Mouse (Mus musculus) ovary, postnatal 36 days (tissue): Measurements from ENCODE around the gene Pknox2.

ENCODE experiments used
- DNase-seq: peaks from one replicate; pipeline ENCODE4 v3.0.0; 2022; ENCODE audit warnings: low spot score, mixed read lengths

The Pknox2 gene

DNA sequence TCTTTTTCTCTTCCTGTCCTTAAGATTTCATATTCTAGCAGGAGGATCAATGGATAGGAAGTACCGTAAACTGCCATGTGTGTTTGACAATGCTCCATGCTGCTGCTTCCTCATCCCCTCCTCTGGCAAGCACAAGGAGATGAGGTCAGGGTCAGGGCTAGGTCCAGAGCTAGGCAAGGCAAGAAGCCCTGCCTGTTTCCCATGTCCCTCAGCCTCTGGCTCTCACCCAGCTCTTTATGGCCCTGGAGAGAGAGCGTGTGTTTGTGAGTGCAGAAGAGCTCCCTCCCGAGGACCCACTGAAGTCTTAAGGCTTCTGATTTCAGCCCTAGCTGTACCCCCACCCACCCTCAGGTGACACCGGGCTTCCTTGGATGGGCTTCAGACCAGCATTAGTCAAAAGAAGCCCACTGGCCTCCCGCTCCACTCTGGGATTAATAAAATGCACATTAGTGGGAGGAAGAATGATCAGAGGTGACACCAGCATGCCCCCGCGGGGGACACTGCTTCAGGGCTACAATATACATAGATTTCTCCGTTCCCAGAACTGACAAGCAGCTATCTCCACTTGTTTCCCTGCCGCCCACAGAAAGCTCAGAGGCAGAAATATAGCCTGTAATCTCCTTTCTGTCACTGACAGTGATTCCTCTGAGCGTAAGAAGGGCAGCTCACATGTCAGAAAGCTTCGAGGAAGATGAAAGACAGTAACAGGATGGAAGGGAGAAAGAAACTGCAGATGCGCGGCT is 156.4 kb downstream of the Pknox2 start:
- peak; percentile 24 for DNase-seq

DNA sequence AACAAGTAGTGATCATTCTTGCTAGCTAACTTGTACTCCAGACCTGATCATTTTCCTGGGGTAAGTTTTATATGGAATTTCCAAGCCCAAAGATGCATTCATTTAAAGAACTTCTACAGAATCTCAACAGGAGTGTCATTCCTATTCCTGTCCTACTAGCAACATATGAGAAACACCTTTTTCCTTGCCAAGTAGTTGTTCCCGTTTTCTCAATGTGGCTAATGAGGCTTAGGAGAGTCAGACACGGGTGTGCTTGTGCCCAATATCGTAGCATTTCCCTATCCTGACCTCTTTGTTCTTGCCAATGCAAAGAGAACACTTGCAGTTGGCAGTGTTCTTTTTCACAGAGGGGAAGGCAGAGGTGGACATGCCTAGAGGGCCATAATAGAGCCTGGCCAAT is 157.2 kb downstream of the Pknox2 start:
- no peak for DNase-seq

DNA sequence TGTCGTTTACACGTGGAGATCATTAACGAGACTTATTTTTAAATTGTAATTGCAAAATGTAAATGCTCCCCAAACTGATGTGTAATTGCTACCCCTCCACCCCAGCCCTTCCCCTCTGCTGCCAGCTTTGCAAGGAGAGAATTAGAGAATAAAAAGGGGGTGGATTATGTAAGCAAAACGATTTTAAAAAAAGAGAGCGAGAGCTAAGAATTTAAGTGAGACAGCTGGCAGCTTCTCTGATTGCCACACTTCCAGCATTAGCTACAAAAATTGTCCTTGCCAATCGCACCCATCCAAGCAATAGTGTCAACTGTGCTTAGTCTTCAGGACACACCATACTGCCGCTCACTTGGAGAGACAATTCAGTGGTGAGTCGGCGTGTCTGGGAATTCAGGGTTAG is 162.0 kb downstream of the Pknox2 start:
- DNase-seq: no peak

DNA sequence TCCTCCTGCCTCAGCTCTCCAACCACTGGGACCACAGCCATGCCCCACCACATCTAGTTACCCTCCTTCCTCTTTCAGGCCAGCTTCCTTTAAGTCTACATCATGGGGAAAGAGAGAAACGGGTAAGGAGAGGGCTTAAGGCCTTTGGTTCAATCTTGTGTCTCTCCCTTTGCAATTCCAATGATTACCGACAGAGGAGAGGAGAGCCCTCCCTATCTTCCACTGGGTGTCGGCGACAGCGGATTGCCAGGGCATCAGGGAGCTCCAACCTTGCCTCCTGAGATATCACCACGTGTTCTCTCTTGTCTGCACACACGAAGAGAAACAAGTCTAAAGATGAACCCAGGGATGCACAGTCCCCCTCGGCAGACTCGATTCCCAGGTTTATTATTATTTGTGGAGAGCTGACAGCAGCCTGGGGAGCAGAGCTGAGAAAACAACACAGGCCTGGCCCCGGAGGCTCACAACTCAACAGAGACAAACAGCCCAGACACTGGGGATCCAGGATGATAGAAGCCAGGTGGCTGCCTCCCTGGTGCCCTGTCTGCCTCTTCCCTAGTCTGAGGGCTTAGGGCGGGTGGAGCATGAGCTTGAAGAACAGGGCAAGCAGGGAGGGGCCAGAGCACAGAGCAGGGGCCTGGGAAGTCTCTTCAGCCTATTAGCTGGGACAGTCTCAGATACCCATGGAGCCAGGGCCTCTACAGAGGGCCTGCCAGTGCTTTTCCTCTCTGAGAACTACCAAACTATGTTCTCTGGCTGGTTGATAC is 170.4 kb downstream of the Pknox2 start:
- no peak for DNase-seq

DNA sequence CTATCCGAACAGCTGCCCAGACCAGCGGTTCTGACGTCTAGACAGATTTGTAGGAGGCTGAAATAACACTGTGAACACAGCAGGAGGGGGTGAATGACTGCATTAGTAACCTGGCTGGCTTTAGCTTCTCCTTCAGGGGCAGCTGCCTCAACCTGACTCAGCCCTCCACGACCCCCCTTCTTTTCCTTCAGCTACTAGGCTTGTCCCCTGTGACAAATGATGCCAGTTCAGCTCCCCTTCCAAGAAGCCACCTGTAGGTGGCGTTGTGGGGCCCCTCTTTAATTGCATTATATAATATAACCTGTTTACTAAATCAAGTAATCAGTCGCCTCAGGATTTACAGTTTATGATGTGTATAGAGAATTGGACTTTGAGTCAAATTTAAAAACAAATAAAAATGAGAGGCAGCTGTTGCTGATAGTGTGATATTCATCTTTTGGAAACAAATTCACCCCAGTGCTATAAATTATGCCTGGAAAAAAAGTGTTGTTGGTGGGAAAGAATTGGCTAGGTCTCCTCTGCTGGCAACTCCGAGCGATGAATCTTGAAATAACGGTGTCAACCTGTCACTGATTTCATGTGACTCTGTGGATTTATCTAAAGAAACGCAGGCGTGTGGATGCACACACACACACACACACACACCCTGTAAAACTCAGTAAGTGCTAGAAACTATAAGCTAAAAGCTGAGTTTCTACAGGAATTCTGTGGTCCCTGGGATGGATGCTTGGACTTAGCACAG is 173.6 kb downstream of the Pknox2 start:
- DNase-seq: no peak

DNA sequence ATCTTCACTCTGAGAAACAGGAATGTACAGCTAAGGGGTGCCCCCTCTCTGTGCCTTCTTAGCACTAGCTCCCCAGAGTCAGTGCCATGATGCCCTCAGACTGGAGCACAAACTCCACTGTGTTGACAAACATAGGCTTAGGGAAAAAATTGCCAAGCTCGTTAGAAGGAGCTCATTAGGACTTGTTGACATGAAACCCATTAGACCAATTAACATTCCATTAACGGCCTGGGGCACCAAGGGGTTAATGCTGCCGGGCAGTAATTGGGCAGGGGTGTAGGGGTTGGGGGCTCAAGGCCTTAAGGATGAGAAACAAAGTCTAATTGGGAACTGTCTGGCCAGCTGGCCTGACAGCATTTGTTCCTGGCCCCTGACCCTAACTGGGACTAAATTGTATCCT is 175.1 kb downstream of the Pknox2 start:
- DNase-seq: no peak

DNA sequence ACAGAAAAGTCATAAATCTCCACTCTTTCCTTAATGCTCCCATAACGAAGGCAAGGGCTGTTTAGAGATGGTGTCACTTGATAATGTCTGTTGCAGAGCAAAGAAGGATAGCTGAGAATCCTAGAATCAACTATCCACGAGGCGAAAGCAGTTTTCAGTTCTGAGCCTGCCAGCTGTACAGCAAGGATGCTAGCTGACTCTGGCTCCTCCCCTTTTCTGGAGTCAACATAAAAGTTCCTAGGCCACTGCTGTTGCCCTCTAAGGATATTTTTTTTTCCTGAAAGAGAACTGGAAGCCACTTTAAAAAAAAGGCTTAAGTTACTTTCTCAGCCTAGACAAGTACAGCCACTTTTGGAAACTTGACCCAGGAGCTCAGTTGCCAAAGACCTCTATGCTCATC is 176.1 kb downstream of the Pknox2 start:
- no peak for DNase-seq

DNA sequence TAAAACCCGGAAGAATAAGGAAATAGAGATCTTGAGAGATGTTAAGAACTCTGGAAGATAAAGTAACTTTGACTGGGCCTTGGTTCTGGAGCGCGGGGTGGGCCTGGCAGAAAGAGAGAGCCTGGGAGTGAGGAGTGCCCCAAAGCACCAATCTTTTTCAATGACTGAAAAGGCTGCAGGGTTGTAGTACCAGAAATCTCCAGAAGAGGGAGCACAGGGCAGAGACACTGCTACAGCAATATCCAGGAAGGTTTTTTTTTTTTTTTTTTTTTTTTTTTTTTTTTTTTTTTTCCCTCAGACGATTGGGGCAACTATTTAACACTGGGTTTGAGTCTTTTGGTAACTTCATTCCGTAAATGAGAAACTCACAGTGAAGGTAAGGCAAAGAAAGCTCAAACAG is 176.6 kb downstream of the Pknox2 start:
- peak; percentile 56 for DNase-seq

DNA sequence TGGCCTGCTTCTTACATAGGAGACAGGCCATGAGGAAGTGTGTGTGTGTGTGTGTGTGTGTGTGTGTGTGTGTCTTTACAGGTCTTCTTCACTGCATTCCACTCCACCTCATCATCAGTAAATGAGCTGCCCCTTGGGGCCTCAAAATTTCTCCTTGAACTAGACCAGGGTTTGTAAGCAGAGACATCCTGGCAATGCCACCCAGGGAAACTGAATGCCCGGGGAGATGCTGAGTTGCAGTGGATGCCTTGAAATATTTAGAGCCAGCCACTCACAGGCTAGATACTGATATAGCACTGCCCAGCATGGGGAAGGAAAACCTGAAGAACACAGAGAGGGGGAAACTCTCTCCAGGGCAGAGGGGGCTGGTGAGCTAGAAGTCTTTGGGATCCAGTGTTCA is 178.1 kb downstream of the Pknox2 start:
- DNase-seq: no peak

DNA sequence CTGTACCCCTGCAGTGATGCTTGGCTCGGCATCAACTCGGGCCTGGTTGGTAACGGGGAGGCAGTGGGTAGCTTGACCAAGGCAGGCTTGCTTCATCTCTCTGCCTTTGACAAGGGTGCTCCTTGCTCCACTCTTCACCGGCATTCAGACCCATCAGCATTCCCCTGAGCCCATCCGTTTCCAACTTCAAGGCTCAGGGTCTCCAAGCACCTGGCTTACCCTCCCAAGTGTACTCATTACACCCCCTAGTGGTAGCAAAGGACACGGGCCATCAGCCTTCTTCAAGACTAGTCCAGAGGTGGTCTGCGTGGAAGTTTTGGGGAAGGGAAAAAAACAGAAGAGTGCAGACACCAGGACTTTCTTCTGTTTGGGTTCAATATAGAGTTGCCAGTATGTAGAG is 178.5 kb downstream of the Pknox2 start:
- DNase-seq: no peak

DNA sequence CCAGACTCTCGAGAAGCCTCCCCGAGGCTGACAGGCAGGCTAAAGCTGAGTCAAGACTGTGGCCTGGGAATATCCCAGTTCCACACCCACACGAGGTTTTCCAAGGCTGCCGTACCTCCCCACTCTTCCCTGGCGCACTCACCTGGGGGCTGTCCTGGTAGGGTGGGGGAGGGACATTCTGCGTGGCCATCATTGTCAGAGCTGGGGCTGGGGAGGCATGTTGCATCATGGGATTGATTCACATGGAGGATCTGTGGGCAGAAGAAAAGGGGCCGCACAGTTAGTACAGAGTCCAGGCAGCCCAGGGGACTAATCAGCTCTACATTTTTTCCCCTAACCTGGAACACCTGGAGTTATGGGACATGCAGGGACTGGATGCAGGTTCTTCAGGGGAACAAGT is 179.0 kb downstream of the Pknox2 start:
- DNase-seq: no peak

DNA sequence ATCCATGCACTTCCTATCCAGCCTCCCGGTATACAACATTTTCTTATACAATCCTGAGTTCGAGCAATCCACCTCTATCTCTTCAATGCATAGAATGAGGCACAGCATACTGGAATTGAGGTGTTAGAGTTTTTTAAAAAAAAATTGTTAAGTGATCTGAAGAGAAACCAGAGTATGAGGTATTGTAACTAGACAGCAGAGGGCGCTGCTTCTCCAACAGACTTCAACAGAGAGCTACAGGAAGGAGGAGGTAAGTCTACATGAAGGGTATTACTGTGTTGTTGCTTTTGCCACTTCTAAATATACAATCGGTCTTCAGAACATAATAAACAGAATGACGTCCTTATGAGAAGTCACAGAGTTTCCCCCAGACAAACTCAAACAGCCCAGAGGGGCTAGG is 181.5 kb downstream of the Pknox2 start:
- no peak for DNase-seq

DNA sequence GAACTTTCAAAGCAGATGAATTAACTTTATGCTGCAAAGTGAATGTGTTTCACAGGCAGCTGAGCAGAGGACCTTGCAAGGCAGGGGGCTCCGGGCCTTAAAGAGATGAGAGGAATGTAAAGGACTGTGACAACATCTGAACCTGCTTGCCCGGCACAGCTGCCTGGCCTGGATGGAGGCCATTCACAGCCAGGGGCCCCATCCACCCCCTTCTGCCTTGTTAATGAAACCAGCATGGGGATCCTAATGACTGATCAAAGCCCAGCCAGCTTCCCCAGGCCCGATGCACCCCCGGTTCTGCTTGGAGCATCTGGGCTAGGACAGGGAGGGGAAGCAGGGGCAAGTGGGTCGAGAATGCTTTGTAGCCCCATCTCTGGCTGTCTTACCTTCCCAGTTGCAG is 183.0 kb downstream of the Pknox2 start:
- DNase-seq: no peak

DNA sequence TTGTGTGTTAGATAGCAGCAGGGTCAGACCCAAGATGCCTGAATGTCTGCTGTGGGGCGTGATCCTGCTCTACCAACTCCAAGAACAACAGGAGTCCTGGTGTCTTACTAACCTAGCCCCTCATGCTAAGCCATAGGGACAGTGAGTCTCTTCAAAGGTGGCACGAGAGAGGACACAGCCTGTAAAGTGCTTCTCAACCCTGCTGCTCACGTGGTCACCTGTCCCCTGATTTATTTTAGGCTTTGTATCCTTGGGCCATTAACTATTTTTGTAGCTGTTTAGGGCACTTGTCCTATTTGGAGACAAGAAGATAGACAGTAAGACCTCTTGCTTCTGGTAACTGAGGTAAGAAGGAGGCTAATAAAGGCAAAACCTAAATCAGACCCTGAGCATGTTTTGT is 183.7 kb downstream of the Pknox2 start:
- no peak for DNase-seq

DNA sequence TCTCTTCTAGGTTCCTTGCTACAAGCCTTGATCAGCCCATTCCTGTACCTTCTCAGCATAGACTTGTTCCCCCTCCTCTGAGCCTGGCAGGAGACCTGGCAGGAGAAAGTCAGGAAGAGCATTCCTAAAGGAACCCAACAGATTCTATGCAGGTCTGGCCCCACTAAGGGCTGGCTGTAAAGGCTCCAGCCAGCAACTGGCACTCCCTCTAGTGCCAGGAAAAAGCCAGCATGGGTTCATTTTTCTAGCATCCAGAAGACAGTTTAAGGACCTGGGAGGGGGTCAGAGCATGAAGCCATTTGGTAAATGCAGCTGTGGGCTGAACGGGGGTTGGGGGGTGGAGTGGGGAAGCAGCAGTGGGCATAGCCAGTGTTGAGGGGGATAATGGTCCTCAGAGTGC is 185.3 kb downstream of the Pknox2 start:
- DNase-seq: no peak

DNA sequence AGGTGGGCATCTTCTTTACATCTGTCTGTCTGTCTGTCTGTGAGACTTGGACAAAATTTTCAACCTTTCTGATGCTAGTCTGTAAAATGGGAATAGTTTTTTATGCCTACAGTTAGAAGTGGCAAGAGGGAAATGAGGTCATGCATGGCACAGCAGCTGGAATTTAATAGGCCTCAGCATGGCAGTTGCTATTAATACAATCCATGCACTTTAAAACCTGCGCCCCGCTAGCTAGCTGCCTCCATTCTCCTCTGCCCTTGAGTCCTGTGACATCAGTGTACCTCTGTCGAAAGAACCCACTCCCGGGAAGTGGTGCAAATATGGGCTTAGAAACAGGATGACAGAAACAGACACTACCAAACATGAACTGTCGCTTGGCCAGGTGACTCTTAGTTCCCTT is 186.1 kb downstream of the Pknox2 start:
- DNase-seq: no peak

DNA sequence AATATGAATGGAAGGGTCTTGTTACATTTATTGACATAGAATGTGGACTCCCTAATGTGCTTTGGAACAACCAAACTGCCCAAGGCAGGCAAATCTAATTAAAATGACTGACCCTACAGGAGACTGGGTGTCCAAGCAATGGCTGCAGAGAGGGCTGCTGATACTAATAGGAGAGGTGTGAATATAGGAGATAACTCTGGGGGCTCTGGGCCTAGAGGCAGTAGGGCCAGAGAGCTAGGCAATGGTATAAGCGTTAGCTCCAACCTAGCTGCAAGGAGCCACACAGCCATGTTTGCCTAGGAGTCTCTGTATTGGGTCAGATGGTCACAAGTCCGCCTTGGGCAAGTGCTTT is 196.1 kb downstream of the Pknox2 start:
- no peak for DNase-seq

DNA sequence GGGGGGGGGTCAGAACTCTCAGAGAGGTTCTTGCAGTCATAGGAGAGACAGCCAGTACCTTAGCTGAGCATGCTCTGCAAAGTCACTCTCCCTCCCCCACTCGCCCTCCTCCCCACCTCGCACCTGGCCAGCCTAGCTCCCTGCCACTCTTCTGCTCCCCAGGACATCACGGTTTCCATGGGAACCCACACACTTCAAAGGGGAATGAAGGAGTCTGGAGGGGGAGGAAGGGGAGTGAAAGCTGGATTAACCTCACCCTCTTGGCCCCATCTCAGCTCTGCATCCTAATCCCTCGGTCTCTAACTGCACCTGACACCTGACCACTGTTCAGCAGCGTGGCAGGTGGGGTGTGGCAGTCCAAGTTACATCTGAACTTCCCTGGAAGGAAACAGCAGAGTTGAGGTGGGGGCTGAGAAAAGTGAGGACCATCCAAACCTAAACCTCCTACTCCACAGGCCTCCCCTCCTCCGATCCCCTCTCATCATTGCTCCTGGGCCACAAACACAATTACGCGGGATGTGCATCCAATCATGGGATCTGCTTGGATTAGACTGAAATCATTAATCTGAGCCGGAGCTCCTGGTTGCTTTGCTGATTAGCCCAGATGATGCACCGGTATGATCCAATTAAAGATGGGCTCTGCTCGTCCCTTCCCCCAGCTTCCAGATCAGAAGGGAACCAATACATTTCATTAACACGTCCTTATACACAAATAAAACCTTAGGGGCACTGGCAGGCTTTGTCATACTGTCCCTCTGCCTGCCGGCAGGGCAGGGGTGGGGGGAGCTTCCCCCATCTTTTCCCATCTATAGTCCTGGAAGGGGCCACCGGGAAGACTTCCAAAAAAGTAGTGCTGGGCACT is 196.7 kb downstream of the Pknox2 start:
- no peak for DNase-seq

DNA sequence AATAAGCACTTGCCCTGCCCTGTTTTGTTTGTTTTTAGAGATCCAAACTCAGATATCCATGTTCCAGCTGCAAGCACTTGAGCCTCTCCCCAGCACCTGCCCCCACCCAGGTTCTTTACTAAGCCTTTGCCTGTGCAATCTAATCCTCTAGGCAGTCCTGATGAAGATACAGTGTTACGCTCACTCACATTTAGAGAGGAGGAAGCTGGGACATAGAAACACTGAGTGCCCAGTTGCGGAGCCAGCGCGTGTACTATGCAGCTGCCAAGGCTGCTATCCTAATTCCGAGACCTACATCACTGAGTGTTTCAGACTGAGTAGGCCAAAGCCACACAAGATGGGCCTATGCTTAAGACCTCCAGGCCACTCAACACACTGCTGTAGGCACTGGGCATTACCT is 199.0 kb downstream of the Pknox2 start:
- no peak for DNase-seq

DNA sequence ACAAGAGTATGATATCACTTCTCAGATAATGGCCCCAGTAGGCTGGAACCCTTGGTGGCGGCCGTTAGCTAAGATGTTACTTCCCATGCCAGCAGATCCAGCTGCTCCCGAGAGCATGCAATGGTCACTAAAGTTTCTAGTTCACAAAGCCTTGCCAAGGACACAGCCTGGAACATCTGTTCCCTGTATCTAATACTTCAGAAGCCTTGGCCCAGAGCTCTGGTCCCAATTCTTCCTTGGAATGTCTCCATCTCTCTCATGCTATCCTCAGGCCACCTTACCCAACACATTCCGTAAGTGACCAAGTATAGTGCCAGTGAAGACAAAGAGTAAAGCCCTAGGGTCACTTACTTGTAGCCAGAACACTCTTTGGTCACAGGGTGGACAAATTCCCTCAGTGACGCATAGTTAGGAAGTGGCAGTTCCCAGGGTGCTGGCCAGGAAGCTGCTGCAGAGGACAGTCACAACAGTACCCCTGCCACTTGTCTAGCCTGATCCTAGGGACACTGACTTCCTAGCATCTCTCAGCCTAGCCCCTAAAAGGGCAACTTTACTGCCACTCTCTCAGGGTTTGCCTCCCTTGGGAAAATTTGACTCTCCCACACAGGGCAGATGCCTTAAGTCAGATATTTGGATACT is 200.0 kb downstream of the Pknox2 start:
- DNase-seq: no peak

DNA sequence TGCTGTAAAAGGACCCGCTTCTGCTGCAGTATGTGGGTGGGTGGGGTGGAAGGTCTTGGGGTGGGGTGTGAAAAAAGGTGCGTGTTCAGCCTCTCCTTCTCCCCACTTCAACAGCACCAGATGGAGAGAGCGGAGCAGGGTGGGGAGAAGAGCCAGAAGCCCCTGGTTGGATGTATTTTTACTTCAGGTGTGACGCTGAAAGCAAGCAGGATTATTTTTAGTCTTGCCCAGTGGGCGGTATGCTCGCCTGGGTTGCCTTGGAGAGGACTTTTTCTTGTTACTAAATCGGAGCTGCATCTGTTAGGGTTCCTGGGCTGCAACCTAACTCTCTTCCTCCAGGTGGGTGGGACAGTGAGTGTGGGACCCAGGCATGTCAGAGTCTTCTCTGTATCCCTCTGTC is 202.4 kb downstream of the Pknox2 start:
- no peak for DNase-seq

DNA sequence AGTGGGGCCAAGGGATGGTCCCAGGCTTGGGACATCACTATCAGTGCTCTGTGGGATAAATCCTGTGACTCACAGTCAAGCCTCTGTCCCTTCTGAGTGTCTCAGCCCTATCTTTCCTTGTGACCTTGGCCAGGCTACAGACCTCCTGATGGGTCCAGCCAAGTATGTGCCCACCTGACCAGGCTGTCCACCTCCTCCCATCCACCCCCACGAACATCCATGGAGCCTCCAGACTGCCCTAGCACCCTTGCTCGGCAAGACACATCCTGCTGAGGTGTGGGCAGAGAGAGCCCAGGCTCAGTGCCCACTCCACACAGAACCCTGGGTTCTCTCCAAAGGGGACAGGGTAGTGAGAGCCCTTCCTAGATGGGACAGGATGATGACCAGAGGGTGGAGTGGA is 204.6 kb downstream of the Pknox2 start:
- DNase-seq: no peak
